21 mouse cellular contexts compared by ENCODE assay signal in the genomic region with DNA sequence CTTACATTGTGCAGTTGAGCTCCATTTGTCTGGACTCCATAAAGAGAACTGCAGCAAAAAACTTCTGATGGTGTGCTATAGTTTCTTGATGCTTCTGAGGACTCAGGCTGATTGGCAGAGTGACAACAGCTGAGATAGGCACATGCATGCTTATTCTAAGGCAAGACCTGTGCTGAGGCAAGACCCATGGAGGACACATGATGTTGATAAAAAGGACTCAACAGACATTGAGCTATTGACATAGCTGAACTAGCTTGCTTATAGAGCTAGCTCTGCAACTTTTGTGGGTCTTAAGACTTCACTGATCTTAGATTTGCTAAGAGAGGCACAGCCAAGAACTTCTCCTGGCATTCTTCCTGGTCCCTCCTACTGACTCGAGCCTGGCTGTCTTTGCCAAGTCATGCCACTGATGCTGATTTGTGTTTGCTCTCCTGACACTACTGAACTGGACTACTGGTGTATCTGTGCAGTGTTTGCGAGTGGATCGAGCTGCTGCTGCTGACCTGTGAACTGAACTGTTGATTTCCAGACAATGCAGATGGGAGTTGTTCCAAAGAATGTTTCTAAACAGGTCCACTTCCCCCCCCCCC.
DNase-seq lines count a peak whose midpoint lies in the region; ATAC-seq and TF ChIP-seq lines count a peak whose summit lies in the region.
"Had no signal": no experiment of that assay in that cellular context is flagged by ENCODE, and none has a peak within 500 bp of the region (broad histone marks: within the 10 kb centered on the region; RNA-seq: fewer than 3 reads in every experiment).

No protein-coding gene starts in this region.

- H3K9me3 ChIP-seq in midbrain, embryonic 13.5 days, result no peaks in the 10 kb centered on the region
- no peaks in the 10 kb centered on the region for H3K9me3 ChIP-seq in forebrain, embryonic 11.5 days (ENCODE audit: control insufficient read depth, low read length)
- H3K9me3 ChIP-seq: embryonic facial prominence, embryonic 13.5 days; G1E; heart, embryonic 10.5 days; hindbrain, embryonic 12.5 days; limb, embryonic 13.5 days; liver, embryonic 15.5 days; neural tube, embryonic 13.5 days had no signal

- no peak overlapping the region for H3K4me3 ChIP-seq in liver, adult 2 months (ENCODE audit: insufficient read depth, low read depth, low read length)
- no peak overlapping the region for H3K4me3 ChIP-seq in midbrain, embryonic 13.5 days (replicated peaks)
- no peak overlapping the region for H3K4me3 ChIP-seq in forebrain, embryonic 11.5 days (ENCODE audit: low read depth, low read length)
- H3K4me3 ChIP-seq: embryonic facial prominence, embryonic 13.5 days; heart, embryonic 10.5 days; hindbrain, embryonic 12.5 days; limb, embryonic 13.5 days; liver, embryonic 15.5 days; neural tube, embryonic 13.5 days had no signal

- TF ChIP-seq CTCF in liver, adult 2 months (IDR thresholded peaks at IDR 0.05; ENCODE audit: low read depth, low read length), result no peak

- H3K79me2 ChIP-seq in liver, adult 2 months (ENCODE audit: control insufficient read depth, insufficient read depth, low read length), result no peaks in the 10 kb centered on the region

- ATAC-seq in megakaryocyte progenitor cell, adult 5-6 weeks (replicated peaks; ENCODE audit: poor library complexity), result peak; percentile 42
- no peak for ATAC-seq in midbrain, embryonic 13.5 days
- ATAC-seq in forebrain, embryonic 11.5 days (replicated peaks; ENCODE audit: low FRiP score), result no peak
- ATAC-seq: forebrain, embryonic 16.5 days had no signal

- H3K4me2 ChIP-seq in midbrain, embryonic 13.5 days (replicated peaks), result no peak overlapping the region
- H3K4me2 ChIP-seq in forebrain, embryonic 11.5 days (ENCODE audit: low read depth, low read length, severe bottlenecking), result no peak overlapping the region
- H3K4me2 ChIP-seq: embryonic facial prominence, embryonic 13.5 days; hindbrain, embryonic 12.5 days; limb, embryonic 13.5 days; liver, embryonic 15.5 days; neural tube, embryonic 13.5 days had no signal

- no peak overlapping the region for H3K9ac ChIP-seq in liver, adult 2 months (ENCODE audit: low read depth, low read length)
- no peak overlapping the region for H3K9ac ChIP-seq in midbrain, embryonic 13.5 days (replicated peaks)
- H3K9ac ChIP-seq in forebrain, embryonic 11.5 days (ENCODE audit: low read length), result no peak overlapping the region
- H3K9ac ChIP-seq: embryonic facial prominence, embryonic 13.5 days; hindbrain, embryonic 12.5 days; limb, embryonic 13.5 days; liver, embryonic 15.5 days; neural tube, embryonic 13.5 days had no signal

- peak; percentile 11 for DNase-seq in adrenal gland, postnatal 10 days
- no peak for DNase-seq in adrenal gland, adult 8-10 months
- DNase-seq in liver, adult 2 months (ENCODE audit: extremely low read depth, low read depth, low spot score), result peak; percentile 24
- no peak for DNase-seq in liver
- peak; percentile 19 for DNase-seq in fat pad, adult 2 months (ENCODE audit: extremely low read depth, low read depth, low spot score)
- DNase-seq in forebrain, embryonic 11.5 days (ENCODE audit: low spot score), result no peak
- DNase-seq: gastrocnemius, postnatal 25 days; heart, postnatal 10 days; midbrain, embryonic 14.5 days; right cerebral cortex, adult 18-20 months; thymus, postnatal 25 days had no signal

- H3K27ac ChIP-seq in liver, adult 2 months (replicated peaks; ENCODE audit: insufficient read depth, low read depth, low read length), result no peak overlapping the region
- no peak overlapping the region for H3K27ac ChIP-seq in midbrain, embryonic 13.5 days
- H3K27ac ChIP-seq in forebrain, embryonic 11.5 days (ENCODE audit: low read depth, low read length), result no peak overlapping the region
- H3K27ac ChIP-seq: embryonic facial prominence, embryonic 13.5 days; heart, embryonic 10.5 days; hindbrain, embryonic 12.5 days; limb, embryonic 13.5 days; liver, embryonic 15.5 days; neural tube, embryonic 13.5 days had no signal

- no peaks in the 10 kb centered on the region for H3K27me3 ChIP-seq in liver, adult 2 months (ENCODE audit: control insufficient read depth, insufficient read depth, low read length)
- no peaks in the 10 kb centered on the region for H3K27me3 ChIP-seq in midbrain, embryonic 13.5 days
- no peaks in the 10 kb centered on the region for H3K27me3 ChIP-seq in forebrain, embryonic 11.5 days (ENCODE audit: control insufficient read depth, insufficient read depth, low read length)
- H3K27me3 ChIP-seq: embryonic facial prominence, embryonic 13.5 days; hindbrain, embryonic 12.5 days; limb, embryonic 13.5 days; liver, embryonic 15.5 days; neural tube, embryonic 13.5 days had no signal

- H3K36me3 ChIP-seq in liver, adult 2 months (ENCODE audit: control insufficient read depth, insufficient read depth, low read length), result no peaks in the 10 kb centered on the region
- no peaks in the 10 kb centered on the region for H3K36me3 ChIP-seq in midbrain, embryonic 13.5 days
- no peaks in the 10 kb centered on the region for H3K36me3 ChIP-seq in forebrain, embryonic 11.5 days (ENCODE audit: control insufficient read depth, insufficient read depth, low read length)
- H3K36me3 ChIP-seq: embryonic facial prominence, embryonic 13.5 days; G1E; heart, embryonic 10.5 days; hindbrain, embryonic 12.5 days; limb, embryonic 13.5 days; liver, embryonic 15.5 days; neural tube, embryonic 13.5 days had no signal

- no peak for TF ChIP-seq POLR2A in liver, adult 2 months (IDR thresholded peaks at IDR 0.05; ENCODE audit: extremely low read depth, insufficient read depth, low read length)

- 16% methylated on average over 3 of the region's 3 CpGs for WGBS in liver, adult 2 months
- WGBS in midbrain, embryonic 13.5 days, result 77% methylated on average over 3 of the region's 3 CpGs
- WGBS in forebrain, embryonic 11.5 days, result 78% methylated on average over 3 of the region's 3 CpGs

- H3K4me1 ChIP-seq in liver, adult 2 months (ENCODE audit: control insufficient read depth, insufficient read depth, low read length), result no peaks in the 10 kb centered on the region
- no peaks in the 10 kb centered on the region for H3K4me1 ChIP-seq in midbrain, embryonic 13.5 days (replicated peaks)
- no peaks in the 10 kb centered on the region for H3K4me1 ChIP-seq in forebrain, embryonic 11.5 days (replicated peaks; ENCODE audit: control insufficient read depth, insufficient read depth, low read length)
- H3K4me1 ChIP-seq: embryonic facial prominence, embryonic 13.5 days; heart, embryonic 10.5 days; hindbrain, embryonic 12.5 days; limb, embryonic 13.5 days; liver, embryonic 15.5 days; neural tube, embryonic 13.5 days had no signal

Comparison
In these comparisons a context has a peak if more than half of its experiments do, and no peak if none do; other contexts are left out.
1. DNase-seq: peak in adrenal gland, postnatal 10 days (single experiment), liver, adult 2 months (single experiment) and fat pad, adult 2 months (single experiment); none in adrenal gland, adult 8-10 months (single experiment), liver (single experiment) and forebrain, embryonic 11.5 days (single experiment).